Mouse (Mus musculus): ENCODE measurements around the gene Gm20696.

The Gm20696 gene

DNA sequence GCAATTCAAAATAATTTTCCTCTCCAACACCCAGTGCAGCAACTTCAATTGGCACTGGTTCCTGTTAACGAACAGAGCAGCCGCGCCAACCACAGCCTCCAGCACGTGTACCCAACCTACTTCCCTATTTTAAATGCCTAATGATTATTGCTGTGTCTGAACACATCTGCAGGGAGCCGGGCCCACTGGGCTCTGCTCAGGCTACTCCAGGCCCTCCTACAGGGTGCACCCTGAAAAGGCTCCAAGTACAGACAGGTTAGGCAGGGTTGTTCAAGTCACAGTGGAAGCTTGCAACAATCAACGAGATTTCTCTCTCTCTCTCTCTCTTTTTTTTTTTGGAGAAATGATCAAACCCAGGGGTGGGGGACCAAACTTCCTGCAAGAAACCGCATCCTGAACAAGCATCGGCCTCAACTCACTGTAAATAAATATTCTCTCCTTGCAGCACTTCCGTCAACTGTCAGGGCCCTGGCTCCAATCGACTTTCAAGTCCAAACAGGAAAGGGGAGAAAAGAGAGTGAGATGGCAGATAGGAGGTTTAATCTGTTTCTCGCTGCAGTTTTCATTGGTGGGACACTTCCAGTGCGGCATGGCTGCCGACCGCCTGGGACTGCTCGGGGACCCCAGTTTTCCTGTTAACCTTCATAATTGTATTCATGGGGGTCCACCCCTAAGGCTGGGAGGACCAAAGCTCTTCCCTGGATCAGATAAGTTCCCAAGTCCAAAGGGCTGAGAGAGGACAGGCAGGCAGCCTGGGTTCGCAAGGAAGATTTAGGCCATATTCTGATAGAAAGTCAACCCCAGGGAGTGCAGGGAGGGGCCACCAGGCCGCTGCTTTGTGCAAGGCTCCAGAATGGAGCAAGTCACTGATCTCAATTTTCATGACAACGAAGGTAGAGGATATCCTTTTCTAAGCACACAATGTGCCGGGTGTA lies 277.6 kb downstream of the Gm20696 start:
- DNase-seq (ENCODE audit: low spot score) = peak; percentile 69

DNA sequence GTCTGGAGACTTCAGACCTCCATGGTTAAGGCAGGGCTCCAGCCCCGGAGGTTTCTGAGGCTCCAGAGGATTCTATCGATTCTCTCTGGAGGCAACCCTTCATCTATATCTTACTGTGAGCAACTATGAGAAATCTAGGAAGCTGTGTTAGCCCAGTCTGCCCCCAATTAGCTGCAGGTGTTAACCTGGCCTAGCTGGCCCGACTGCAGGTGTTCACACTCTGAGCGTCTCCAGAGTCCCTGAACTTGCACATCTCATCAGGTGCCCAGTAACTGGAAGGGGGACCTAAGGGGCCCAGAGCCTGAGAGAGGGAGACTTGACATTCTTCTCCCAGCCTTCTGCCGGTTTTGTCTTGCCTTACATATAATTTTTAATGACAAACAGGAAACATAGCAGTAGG lies 278.6 kb downstream of the Gm20696 start:
- DNase-seq (ENCODE audit: low spot score) = no peak

DNA sequence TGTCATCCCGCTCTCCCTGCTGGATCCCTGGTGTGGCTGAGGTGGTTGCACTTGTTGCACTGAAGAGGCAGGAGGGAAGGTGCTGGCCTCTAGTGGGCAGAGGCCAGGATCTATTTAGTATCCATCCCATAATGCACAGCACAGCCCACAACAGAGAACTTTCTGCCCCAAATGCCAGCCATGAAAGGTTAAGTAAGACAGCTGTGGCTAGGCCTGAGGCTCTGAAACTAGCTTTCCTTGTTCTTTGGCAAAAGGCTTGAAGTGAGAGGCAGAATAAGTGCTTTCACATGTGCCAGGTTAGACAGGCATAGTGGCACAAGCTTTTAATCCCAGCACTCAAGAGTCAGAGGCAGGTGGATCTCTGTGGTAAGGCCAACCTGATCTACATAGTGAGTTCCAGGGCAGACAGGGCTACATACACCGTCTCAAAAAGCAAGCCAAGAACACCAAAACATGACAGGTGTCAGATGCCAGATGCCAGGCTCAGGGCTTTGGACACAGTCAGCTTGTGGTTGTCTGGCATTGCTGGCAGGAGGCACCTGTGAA lies 281.5 kb downstream of the Gm20696 start:
- DNase-seq (ENCODE audit: low spot score) = peak; percentile 51

DNA sequence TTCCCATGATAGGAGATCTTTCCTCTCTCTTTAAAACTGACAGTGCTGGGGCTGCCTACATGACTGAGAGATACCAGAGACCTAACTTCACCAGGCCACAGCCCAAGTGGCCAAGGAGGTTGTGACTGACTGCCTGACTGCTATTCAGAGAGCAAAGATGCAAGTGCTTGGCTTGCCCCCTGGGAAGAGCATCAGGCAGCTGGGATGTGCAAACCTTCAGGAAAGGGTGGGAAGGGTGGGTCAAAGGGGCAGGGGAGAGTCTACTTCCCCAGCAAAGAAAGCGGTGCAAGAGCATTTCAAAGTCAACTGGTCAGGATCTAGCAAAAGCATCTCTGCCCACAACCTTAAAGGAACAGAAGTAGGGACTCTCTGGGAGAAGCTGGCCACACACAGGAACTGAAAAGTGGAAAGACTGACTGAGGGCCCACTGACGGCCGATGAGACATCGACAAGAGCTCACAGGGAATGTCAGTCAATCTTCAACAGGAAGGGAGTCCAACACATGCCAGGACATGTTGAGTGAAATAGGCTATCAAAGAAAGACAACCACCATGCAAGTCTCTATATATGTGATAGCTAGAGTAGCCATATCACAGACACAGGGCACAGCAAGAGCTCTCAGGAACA lies 282.6 kb downstream of the Gm20696 start:
- no peak for DNase-seq (ENCODE audit: low spot score)

DNA sequence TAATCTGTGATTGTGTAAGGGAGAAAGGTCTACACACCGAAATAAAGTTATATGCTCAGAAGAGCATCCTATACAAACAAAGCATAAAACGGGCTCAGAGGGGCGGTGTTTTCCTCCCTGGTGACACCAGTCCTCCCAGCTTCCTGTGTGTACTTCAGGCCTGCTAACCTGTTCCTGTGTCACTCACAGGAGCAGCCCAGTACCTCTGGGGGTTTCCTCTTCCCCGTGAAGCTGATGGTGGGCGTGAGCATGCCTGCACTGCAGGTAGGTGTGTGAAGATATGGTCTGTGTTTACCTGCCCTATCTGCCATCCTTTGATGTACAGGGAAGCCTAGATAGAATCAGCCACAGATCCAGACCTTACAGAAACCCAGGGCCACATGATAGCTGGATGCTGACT lies 286.5 kb downstream of the Gm20696 start:
- no peak for DNase-seq (ENCODE audit: low spot score)

DNA sequence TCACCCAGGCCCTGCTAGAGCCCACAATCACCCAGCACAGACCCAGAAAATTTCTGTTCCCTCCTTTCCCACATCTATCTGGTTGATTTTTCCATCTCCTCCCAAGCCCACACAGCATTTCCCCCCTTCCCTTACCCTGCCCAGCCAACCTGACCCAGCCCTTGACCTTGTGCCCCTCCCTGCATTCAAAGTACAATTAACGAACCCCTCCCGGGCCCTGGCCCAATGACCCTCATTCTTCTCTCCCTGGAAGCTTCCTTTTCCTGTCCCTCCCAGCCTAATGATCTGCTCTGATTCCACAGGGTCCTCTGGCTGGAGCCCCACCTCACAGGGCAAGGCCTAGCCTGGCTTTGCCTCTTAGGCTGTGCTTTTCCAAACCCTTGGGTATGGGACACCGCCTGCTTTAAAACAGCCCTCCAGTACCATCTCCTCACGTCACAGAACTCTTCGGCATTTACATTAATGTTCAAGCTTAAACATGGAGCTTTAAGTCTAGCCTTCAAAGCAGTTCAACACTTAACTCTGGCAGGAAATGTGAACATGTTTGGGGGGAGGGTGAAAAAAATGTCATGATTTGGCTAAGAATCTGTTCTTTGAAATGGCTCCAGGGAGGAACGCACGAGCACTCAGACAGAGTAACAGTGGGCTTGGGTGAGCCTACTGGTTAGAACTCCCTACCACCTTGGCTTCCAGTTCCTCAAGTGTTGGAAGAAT lies 287.4 kb downstream of the Gm20696 start:
- peak; percentile 69 for DNase-seq (ENCODE audit: low spot score)

DNA sequence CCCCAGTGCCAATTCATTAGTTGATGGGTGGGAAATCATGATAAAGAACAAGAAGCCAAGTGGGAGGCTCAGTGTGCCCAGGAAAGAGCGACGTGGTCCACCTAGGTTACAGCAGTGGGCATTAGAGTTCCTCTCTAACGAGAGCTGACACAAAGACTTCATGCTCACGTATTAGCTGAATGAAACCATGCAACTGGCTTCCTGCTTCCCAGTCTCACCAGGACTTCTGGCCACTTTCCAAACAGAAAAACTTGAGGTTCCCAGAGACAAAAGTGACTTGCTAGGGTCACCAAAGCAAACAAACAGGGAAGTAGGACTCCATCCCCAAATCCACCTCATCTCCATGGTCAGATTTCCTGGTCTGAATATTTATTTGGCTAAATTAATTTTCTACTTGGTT lies 288.9 kb downstream of the Gm20696 start:
- no peak for DNase-seq (ENCODE audit: low spot score)

DNA sequence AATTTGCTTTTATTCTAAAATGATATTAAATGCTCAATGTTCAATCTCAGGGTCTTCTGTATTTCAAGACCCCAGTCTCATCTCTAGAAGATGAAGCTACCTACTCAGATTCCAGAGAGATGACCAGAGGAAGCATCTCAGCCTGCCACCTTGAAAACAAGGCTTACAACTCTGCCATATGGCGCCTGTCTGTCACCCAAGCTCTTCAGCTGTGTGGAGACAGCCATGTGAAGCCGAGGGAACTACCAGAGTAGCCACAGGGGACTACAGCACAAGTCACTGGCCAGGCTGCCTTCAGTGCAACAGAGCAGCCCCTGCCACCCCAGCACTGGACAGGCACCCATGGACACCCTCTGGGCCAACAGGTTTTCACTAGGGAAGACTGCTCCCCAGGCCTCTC lies 289.5 kb downstream of the Gm20696 start:
- DNase-seq (ENCODE audit: low spot score) = no peak

DNA sequence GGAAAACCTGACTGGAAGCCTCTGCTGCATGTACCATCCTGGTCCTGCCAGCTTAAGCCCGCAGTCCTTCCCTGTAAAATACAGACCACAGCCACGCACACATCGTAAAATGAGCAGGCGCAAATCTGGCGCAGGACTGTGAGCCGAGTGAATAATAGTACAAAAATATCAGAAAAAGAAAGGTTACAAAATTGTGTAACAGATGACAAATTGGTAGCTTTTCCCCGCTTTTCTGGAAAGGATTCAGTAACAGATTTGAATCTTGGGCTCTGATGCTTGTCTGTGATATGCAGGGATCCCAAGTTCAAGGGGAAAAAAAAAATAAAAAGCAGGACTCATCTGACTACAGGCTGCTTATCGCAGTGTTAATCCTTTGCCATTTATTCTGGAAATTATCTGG lies 289.9 kb downstream of the Gm20696 start:
- no peak for DNase-seq (ENCODE audit: low spot score)

DNA sequence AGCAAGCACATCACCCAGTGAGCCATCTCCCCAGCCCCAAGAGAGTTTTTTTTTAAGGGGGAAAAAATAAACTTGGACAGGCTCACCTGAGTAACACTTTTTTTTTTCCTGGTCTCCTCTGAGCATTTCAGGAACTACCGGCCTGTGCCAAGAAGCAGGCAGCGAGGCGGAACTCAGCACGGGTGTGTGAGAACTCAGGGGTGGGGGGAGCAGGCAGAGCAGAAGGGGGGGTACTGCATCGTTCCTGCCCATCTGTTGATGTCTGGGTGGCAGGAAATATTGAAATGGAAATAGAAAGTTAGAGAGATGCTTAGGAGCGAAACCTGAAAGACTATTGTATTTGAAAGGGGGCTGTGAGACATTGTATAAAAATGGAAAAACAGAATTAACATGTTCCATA lies 290.7 kb downstream of the Gm20696 start:
- DNase-seq (ENCODE audit: low spot score) = no peak

DNA sequence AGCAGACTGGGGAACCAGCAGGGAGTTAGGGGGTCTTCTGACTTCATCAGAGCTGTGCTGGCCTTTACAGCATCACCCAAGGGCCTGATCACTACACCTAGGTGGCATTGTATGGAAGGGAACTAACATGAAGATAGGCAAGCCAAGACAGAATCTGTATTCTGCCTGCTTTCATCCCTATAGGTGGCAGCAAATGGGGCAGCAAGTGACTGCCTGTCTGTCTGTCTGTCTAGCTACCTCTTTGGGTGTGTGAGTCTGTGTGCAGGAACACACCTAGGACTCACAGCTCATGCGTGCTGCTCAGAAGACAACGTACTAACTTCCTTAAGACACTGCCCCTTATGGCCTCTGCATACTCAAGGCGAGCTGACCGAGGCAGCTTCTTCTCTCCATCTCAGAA lies 291.2 kb downstream of the Gm20696 start:
- DNase-seq (ENCODE audit: low spot score) = no peak

DNA sequence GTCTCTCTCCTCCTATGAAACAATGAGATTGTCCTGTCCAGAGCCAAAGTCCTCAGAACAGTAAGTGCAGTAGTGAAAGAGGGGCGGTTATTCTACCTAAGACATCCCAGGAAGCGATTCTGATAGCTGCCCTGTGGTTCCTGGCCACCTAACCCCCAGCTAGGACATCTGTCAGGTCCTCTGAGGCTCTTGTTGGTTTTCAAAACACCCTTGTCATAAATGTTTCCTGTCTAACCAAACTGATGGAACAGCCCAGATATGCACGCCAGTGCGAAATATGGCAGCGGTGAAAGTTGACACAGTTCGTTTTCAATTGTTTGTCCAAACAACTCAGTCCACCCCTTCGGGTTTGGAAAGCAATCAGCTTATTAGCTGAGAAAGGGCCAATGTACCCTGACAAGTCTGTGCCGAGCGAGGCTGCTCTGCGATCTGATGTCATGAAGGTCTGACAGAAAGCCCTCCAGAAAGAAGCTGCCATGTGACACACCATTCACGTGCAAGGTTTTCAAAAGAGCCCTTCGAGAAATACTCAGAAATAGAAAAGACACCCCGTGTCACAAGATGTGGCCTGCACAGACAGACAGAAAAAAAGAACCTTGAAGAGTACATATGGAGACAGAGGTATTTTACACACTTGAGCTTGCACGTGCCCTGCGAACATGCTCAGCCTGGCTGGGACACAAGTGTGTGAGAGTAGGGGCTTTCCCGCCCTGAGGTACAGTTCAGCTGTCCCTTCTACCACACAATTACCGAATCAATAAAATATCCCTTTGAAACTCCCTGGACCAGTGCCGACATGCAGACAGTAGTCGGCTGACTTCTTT lies 291.9 kb downstream of the Gm20696 start:
- no peak for DNase-seq (ENCODE audit: low spot score)

DNA sequence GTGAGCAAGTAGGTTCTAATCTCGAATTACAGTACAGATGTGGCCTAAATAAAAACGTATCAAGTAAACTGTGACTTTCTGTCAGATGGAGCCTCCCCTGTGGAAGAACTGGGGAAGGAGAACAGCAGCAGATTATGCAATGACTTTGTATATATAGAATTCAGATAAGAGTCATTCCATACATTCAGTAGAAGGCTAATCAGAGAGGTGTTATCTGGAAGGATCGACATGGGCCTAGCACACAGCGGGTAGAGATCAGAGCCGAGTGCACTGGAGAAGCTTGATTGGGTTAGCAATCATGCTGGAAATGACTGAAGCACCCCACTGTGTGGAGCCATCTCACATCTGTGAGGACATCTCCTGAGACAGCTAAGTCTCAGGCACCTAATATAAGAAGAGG lies 294.2 kb downstream of the Gm20696 start:
- DNase-seq (ENCODE audit: low spot score) = no peak

DNA sequence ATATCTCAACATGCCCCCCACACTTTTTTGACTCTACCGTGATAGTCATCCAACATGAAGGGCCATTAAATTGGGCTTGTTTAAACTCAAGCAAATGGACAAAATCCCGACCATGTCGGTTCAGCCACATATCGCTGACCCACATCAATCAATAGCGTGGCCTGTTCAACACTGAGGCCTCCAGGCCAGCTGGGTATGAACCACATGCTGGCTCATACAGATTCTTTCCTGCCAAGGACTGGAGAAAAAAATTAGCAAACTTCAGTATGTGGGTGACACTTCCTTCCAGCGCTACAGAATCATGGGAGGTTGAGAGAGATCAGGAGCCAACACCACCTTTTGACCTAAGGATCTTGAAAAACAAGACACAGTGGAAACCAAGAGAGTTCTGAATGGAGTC lies 294.6 kb downstream of the Gm20696 start:
- DNase-seq (ENCODE audit: low spot score) = no peak

DNA sequence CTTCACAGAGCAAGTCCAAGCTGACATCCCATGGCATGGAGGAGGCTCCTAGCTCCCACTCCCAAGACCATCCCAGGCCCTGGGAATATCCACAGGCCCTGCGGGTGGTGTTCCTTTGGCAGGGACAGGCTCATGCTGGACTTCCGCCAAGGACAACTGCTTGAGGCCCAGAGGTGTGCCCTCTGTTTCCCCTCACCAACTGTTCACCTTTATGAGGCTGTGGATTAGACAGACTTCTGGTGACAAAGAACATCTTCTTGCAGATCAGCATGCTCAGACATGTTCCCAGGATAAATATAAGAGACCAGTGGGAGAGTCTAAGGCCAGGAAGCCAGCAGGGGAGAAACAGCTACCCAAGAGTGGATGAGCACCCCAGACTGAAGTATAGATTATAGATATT lies 296.7 kb downstream of the Gm20696 start:
- no peak for DNase-seq (ENCODE audit: low spot score)

DNA sequence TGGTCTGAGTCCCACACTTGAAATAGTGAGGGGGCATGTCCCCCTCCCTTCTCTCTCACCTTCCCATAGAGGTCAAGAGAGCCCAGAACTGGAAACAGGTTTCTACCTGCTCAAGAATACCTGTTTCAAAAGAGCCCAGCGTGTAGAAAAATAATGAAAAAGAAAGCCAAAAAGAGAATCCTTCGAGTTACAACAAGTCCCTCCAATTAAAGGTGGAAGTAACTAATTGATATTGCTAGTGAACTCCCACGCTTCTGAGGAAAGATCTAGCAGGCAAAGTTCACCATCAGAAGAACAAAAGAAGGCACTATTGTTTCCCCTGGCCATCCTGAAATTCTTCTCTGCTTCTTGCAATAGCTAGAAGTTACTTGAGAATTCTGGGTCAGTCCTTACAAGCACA lies 297.4 kb downstream of the Gm20696 start:
- DNase-seq (ENCODE audit: low spot score) = no peak

DNA sequence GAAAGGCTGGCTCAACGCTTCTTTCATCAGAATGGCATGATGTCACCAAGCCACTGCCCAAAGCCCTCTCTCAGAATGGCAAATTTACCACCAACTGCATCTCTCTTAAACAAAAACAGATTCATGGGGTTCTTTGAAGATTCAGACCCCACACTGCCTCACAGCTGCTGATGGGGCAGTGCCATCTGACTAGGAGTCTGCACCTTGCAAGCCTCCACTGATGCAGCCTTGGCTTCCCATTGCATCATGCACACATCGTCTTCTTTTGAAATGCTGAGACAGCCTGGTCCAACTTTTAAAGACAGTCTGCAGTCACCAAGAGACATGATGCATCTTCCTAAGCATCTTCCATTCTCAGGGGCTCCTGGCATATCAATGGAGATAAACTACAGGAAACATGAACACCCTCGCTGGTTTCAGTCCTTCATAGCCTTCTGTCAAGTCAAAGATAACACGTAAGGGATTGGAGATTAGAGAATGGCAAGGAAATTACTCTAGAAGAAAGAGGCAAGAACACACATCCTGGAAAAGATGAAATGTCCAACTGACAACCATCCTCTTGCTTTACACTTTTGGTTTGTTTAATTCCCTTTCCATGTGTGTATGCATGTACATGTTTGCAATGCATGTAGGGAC lies 298.4 kb downstream of the Gm20696 start:
- no peak for DNase-seq (ENCODE audit: low spot score)

DNA sequence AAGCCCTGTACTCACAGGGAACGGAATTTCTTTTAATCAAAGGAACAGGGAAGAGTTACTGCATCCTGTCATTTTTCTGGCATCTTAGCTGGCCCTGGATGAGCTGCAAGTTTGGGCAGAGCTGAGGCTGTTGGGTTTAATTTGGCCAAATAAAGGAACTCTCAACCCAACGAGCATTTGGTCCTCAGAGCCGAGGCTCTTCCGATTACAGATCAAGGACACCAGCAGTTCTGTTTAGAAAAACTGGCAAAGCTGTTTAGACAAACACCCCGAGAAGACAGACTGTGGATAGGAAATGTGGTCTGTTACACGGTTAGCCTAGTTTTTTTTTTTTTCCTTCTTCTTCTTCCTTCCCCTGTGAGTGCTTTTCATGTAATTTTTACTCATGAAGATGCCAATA lies 302.1 kb downstream of the Gm20696 start:
- DNase-seq (ENCODE audit: low spot score) = no peak

DNA sequence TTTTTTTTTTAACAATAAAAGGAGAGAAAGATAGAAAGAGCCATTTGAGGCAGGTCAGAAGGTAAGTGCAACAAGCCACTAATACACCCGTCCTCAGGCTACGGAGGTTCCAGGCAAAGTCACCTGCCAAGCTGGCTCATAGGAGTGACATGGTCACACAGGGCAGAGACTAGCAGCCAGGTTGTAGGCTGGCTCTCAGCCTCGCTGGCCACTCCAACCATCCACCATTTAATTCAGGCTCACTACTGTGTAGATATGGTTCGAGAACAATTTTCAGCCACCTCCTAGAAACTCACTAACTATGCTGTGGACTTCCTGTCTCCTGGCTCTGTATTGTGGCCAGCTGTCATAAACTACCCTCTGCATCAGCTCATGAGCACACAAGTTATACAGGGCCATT lies 306.0 kb downstream of the Gm20696 start:
- DNase-seq (ENCODE audit: low spot score) = no peak

DNA sequence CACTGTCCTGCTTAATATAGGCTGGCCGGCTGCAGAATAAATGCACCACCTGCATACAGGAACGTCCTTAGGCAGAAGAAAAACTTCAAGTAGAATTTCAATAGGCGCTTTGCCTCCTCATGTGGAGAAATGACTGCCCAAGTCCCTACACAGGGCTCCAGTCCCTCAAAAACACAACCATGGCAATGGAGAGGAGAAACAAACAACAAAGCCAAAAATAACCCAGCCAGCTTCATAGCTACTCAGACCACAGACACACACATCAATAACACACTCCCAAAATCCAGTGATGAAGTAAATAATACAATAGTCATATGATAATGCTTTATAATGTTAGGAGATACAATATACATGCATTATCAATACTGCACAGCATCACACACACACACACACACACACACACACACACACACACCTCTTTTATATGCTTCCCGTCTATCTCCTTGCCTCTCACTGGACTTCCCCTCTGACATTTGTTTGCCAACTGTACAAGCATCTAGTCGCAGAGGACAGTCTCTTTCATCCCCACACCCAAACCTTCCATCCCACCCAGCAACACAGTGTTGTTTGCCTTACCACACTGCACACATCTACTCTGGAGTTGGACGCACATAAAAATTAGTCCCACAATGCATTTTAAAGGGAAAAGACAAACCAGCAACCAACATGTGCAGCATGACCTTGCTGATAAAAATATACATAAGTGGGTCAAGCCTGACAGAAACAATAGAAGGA lies 306.7 kb downstream of the Gm20696 start:
- DNase-seq (ENCODE audit: low spot score) = no peak

All from lung, postnatal 25 days (tissue).